Mouse (Mus musculus): ENCODE measurements at regions not wholly inside any gene's neighbourhood (a gene's known extent, or its start where the extent isn't known, plus 50 kb on each side); places are given as distances from the start of the nearest gene placed in this dataset.

DNA sequence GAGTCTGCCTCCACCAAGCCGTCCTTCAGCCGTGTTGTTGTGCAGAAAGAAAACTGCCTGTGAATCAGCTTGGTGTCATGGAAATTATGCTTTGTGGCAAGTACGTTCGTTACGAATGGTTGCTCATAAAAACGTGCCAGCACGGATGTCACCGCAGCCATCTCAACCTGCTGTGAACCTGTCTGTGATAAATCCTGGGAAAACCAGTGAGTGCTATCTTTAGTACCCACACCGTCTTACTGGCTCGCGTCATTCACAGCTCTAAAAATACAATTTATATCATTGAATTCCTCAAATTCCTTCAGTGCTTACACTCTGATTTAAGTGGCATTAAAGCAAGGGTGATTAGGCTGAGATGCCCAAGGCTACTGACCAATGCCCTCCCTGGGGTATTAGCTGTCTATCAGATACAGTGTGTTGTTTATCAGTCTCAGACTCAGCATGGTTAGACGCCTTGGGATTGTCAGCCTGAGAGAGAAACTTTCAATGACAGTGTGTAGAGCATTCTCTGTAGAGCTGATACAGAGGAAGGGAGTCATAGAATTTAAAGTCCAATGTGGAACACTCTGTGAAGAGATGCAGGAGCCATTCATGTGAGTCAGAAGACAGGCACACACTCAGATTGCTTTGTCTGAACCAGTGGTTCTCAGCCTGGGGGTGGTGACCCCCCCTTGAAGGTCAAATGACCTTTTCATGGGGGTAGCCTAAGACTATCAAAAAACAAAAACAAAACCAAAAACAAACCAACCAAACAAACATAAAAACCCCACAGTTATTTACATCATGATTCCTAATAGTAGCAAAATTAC, 96.2 kb upstream of the Myocd start:
- peak overlapping the region; percentile 52 for H3K9ac ChIP-seq (ENCODE audit: low read depth, low read length)
- peak overlapping the region; percentile 29; the same call in 1 of the 2 replicates for H3K4me3 ChIP-seq
- peaks cover 7% of the 10 kb centered on the region for H3K4me1 ChIP-seq (ENCODE audit: control insufficient read depth, insufficient read depth, low read length)
- no peaks in the 10 kb centered on the region for H3K36me3 ChIP-seq (ENCODE audit: control insufficient read depth, insufficient read depth, low read length)
- H3K27me3 ChIP-seq (ENCODE audit: control insufficient read depth, insufficient read depth, low read length), result no peaks in the 10 kb centered on the region
- WGBS, result 32% methylated on average over 12 of the region's 12 CpGs
- intact Hi-C loops (cut with DNase I), result no loop called here
- H3K27ac ChIP-seq, result peak overlapping the region; percentile 84
- peak in 1 of 2 experiments; percentile 44 for DNase-seq
- no peaks in the 10 kb centered on the region for H3K79me2 ChIP-seq (replicated peaks; ENCODE audit: control insufficient read depth, insufficient read depth, low read length)
- no peak for TF ChIP-seq CTCF (IDR thresholded peaks at IDR 0.05)
- TF ChIP-seq POLR2A (IDR thresholded peaks at IDR 0.05; ENCODE audit: insufficient read depth, low read depth, low read length), result peak; percentile 66
- TF ChIP-seq EP300 (IDR thresholded peaks at IDR 0.05; ENCODE audit: insufficient read depth, low read depth, low read length), result 0 out of 2 replicates have a peak, but pooled peaks have one; percentile 9

DNA sequence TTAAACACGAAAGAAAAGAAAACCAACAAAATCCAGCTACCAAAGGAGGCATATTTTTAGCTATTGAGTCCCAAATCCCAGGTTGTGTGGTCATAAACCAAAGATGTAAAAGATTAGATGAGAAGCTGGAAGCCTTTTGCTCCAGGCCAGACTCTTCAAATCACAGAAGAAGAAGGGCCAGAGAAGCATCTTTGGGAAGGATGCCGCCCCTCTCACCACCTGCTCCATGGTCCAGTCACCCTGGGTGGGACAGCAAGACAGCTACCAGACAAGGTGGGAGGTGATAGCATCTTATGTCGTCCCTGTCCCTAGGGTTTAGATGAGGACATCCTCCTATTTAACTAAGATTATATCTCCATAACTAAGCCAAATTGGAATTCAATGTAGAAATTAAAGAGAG, 95.1 kb upstream of the Myocd start:
- intact Hi-C loops (cut with DNase I), result loop anchor here (5.0 kb wide), 1 partner anchor 58 kb away; no protein-coding TSS in a partner anchor
- Histone ChIP-seq H3K9ac (ENCODE audit: low read depth, low read length) (no peak overlapping the region), H3K4me3 (no peak overlapping the region), H3K36me3 (ENCODE audit: control insufficient read depth, insufficient read depth, low read length) (no peaks in the 10 kb centered on the region), H3K27ac (peak overlapping the region; percentile 84), H3K79me2 (replicated peaks; ENCODE audit: control insufficient read depth, insufficient read depth, low read length) (no peaks in the 10 kb centered on the region), H3K27me3 (ENCODE audit: control insufficient read depth, insufficient read depth, low read length) (no peaks in the 10 kb centered on the region), H3K4me1 (ENCODE audit: control insufficient read depth, insufficient read depth, low read length) (peaks cover 7% of the 10 kb centered on the region)
- 76% methylated on average over 3 of the region's 3 CpGs for WGBS
- no peak for TF ChIP-seq POLR2A (IDR thresholded peaks at IDR 0.05; ENCODE audit: insufficient read depth, low read depth, low read length)
- TF ChIP-seq EP300 (IDR thresholded peaks at IDR 0.05; ENCODE audit: insufficient read depth, low read depth, low read length), result no peak
- no peak for TF ChIP-seq CTCF (IDR thresholded peaks at IDR 0.05)
- DNase-seq, result no peak

DNA sequence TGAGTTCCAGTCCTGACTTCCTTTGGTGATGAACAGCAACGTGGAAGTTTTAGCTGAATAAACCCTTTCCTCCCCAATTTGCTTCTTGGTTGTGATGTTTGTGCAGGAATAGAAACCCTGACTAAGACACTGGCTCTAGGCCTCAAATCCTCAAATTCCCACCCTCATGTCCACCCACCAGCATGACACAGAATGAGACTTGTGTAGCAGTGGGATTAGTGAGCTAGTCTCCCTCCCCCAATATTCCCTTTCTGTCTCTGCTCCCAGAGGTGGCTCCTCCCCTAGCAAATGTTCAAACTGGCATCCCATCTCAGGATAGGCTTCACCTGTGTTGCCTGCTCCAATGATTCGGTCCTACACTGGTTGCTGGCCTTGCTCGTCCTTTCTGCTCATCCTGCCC, 94.1 kb upstream of the Myocd start:
- intact Hi-C loops (cut with DNase I), result loop anchor here (5.0 kb wide), 1 partner anchor 57 kb away; no protein-coding TSS in a partner anchor
- WGBS, result 59% methylated on average over 3 of the region's 3 CpGs
- H3K9ac ChIP-seq (ENCODE audit: low read depth, low read length), result no peak overlapping the region

DNA sequence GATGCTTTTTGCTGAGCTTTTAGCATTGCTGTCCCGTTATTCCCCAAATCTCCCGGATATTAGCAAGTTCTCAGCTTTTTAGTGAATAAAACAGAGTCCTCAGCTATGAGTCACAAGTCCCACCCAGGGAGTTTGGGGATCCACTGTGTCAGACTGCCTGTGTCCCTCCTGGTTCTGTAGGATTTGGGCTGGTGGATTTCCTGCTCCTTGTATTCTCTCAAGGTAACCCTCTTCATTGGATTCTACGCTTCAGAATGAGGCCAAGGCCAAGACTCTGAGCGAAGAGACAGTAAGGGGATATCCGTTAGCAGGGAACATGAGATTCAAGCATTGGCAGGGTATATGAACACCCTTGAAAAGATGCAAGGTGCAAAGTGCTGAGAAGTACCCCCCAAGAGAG, 90.9 kb upstream of the Myocd start:
- Histone ChIP-seq H3K4me1 (ENCODE audit: control insufficient read depth, insufficient read depth, low read length) (no peaks in the 10 kb centered on the region), H3K4me3 (no peak overlapping the region), H3K27ac (no peak overlapping the region), H3K27me3 (ENCODE audit: control insufficient read depth, insufficient read depth, low read length) (no peaks in the 10 kb centered on the region), H3K79me2 (replicated peaks; ENCODE audit: control insufficient read depth, insufficient read depth, low read length) (no peaks in the 10 kb centered on the region), H3K36me3 (ENCODE audit: control insufficient read depth, insufficient read depth, low read length) (no peaks in the 10 kb centered on the region), H3K9ac (ENCODE audit: low read depth, low read length) (no peak overlapping the region)
- no peak for TF ChIP-seq POLR2A (IDR thresholded peaks at IDR 0.05; ENCODE audit: insufficient read depth, low read depth, low read length)
- TF ChIP-seq CTCF (IDR thresholded peaks at IDR 0.05), result no peak
- TF ChIP-seq EP300 (IDR thresholded peaks at IDR 0.05; ENCODE audit: insufficient read depth, low read depth, low read length), result no peak
- intact Hi-C loops (cut with DNase I), result loop anchor here (5.0 kb wide), 1 partner anchor 53 kb away; no protein-coding TSS in a partner anchor
- DNase-seq, result no peak
- WGBS, result 66% methylated on average over 5 of the region's 5 CpGs

More for the DNA sequence above, 94.1 kb upstream of the Myocd start:
- DNase-seq, result no peak
- Histone ChIP-seq H3K27me3 (ENCODE audit: control insufficient read depth, insufficient read depth, low read length) (no peaks in the 10 kb centered on the region), H3K36me3 (ENCODE audit: control insufficient read depth, insufficient read depth, low read length) (no peaks in the 10 kb centered on the region), H3K4me3 (no peak overlapping the region), H3K79me2 (replicated peaks; ENCODE audit: control insufficient read depth, insufficient read depth, low read length) (no peaks in the 10 kb centered on the region), H3K4me1 (ENCODE audit: control insufficient read depth, insufficient read depth, low read length) (peaks cover 7% of the 10 kb centered on the region), H3K27ac (no peak overlapping the region)
- TF ChIP-seq CTCF (IDR thresholded peaks at IDR 0.05) (no peak), EP300 (IDR thresholded peaks at IDR 0.05; ENCODE audit: insufficient read depth, low read depth, low read length) (no peak), POLR2A (IDR thresholded peaks at IDR 0.05; ENCODE audit: insufficient read depth, low read depth, low read length) (no peak)

DNA sequence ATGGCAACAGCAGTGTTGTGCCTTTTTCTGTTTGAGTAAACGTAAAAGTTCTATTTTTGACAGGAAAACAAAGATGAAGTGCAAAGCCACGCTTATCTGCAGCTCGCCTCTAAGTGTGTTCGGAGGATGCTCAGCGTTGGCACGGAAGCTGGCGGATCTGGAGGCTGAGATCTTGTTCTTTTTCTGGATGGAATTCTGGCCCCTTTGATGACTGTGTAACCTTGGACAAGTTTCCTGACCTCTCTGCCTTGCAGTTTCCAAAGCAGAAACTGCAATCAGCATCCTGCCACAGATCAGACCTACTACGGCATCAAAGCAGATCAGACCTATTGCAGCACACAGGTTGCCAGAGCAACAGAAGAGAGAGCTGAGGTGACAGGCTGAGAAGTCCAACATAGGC, 89.1 kb upstream of the Myocd start:
- no peak overlapping the region for H3K27ac ChIP-seq
- WGBS, result 24% methylated on average over 8 of the region's 8 CpGs
- no peak overlapping the region for H3K9ac ChIP-seq (ENCODE audit: low read depth, low read length)
- intact Hi-C loops (cut with DNase I), result no loop called here
- H3K4me3 ChIP-seq, result no peak overlapping the region
- H3K79me2 ChIP-seq (replicated peaks; ENCODE audit: control insufficient read depth, insufficient read depth, low read length), result no peaks in the 10 kb centered on the region
- no peaks in the 10 kb centered on the region for H3K4me1 ChIP-seq (ENCODE audit: control insufficient read depth, insufficient read depth, low read length)
- DNase-seq, result no peak
- H3K27me3 ChIP-seq (ENCODE audit: control insufficient read depth, insufficient read depth, low read length), result no peaks in the 10 kb centered on the region
- TF ChIP-seq POLR2A (IDR thresholded peaks at IDR 0.05; ENCODE audit: insufficient read depth, low read depth, low read length), result no peak
- TF ChIP-seq EP300 (IDR thresholded peaks at IDR 0.05; ENCODE audit: insufficient read depth, low read depth, low read length), result no peak
- no peak for TF ChIP-seq CTCF (IDR thresholded peaks at IDR 0.05)
- no peaks in the 10 kb centered on the region for H3K36me3 ChIP-seq (ENCODE audit: control insufficient read depth, insufficient read depth, low read length)

DNA sequence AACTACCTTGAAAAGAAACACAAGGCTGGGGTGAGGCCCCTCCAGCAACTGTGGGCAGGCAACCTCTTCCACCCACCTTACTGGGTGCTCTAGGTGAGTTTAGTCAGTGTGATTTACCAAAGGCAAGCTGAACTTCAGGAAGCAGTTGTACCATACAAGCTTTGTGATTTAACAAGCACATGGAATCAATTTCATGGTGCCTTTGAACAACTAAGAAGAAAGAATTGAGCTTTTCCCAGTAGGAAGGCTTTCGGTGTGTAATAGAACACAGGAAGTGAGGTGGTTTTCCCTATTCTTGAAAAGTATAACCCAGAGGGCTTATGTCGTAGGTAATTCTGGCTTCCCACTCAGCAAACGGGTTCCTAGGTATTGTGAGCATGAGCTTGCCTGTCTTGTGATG, 82.7 kb upstream of the Myocd start:
- H3K4me3 ChIP-seq, result no peak overlapping the region
- DNase-seq, result no peak
- H3K9ac ChIP-seq (ENCODE audit: low read depth, low read length), result no peak overlapping the region
- no peaks in the 10 kb centered on the region for H3K4me1 ChIP-seq (ENCODE audit: control insufficient read depth, insufficient read depth, low read length)
- H3K79me2 ChIP-seq (replicated peaks; ENCODE audit: control insufficient read depth, insufficient read depth, low read length), result no peaks in the 10 kb centered on the region
- TF ChIP-seq POLR2A (IDR thresholded peaks at IDR 0.05; ENCODE audit: insufficient read depth, low read depth, low read length), result no peak
- TF ChIP-seq EP300 (IDR thresholded peaks at IDR 0.05; ENCODE audit: insufficient read depth, low read depth, low read length), result no peak
- TF ChIP-seq CTCF (IDR thresholded peaks at IDR 0.05), result no peak
- H3K27ac ChIP-seq, result no peak overlapping the region
- WGBS, result 71% methylated on average over 3 of the region's 3 CpGs
- H3K36me3 ChIP-seq (ENCODE audit: control insufficient read depth, insufficient read depth, low read length), result no peaks in the 10 kb centered on the region
- intact Hi-C loops (cut with DNase I), result no loop called here
- H3K27me3 ChIP-seq (ENCODE audit: control insufficient read depth, insufficient read depth, low read length), result no peaks in the 10 kb centered on the region
